Mouse (Mus musculus) cerebellum, postnatal 25 days (tissue): ENCODE data around the gene Fam196a.

ENCODE experiments used
- DNase-seq, 2 experiments: peaks; one replicate each; pipeline ENCODE4 v3.0.0; 2021; ENCODE audit warnings: mixed read lengths in 2 of 2

Gene Fam196a

DNA sequence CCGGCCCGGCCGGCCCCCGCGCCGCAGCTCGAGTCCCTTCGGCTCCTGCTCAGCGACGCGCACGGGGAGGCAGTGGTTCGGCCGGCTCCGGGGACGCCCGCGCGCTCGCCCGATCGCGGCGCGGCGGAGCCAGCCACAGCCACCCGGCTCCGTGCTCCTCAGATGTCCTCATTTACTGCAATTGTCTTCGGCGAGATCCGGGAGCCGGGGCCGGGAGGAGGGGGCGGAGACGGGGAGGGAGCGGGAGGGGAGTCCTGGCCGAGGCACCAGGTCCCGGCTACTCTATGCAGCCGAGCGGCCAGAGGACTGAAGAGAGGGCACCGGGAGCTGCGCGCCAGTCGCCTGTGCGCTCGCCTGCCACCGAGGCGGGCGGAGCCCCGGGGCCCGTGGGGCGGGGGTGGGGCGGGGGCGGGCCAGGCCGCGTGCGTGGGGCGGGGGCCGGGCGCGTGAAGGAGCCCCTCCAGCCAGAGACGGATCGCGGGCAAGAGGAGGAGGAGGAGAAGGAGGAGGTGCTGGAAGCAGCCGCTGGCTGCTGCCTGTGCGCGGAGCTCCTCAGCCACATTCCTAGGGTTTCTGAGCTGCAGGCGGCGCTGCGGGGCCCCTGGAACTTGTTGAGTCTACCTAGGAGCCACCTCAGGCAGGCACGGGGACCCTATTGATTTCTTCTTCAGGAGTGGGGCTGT lies at the start of gene Fam196a:
Gene Fam196a (minus strand): TSS at position 504 of the 683 bp plus-strand sequence.
- peak; percentile 27 to 46 for DNase-seq

DNA sequence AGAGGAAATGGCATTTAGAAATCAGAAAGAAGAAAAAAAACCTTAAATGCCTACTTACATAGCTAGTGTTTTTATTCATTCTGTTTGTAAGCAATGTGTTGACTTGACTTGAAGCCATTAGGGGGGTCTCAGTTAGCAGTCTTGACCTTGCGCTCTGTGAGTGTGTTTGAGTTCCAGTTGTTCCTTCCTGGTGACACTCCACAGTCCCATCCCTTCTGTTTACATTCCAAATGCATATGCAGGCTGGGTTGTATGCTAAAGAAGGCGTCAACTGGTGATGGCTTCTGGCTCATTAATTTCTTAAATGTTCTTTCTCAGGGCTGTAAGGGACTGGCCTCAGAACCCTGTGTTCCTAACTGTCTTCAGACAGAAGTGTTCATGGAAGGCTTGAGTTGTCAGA lies 23.4 kb upstream of the Fam196a start:
- no peak for DNase-seq

DNA sequence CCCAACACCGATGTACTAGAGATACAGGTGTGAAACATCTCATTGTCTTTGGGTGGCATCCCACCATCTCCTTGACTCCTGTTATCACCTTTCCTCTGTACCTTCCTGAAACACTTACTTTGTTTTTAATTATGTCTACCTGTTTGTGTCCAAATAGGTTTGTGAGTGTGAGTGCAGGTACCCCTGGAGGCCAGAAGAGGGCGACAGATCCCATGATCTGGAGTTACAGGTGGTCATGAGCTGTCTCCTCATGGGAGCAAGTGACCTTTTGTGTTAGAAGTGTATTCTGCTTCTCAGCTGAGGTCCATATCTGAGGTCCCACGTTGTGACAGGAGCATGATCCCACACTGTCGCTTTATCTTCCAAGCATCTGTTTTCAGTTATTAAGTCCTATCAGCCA lies 22.6 kb upstream of the Fam196a start:
- DNase-seq: no peak

DNA sequence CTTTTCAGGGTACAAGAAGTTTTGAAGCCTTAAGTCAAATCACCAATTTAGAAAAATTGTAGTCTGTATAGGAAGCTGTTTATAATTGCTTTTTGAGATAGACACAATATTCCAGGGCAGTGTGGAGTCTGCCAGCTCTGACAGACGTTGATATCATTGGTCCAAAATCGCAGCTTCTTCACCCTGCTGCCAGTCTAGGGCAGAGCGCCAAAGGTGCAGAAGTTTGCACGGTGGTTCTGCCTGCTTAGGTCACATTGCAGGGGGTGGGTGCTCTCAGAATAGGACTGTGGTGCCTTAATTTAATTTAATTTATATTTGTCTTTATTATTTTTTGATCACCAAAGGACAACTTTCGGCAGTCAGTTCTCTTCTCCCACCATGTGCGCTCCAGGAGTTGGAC lies 20.9 kb upstream of the Fam196a start:
- DNase-seq: peak in 1 of 2 experiments; percentile 22

DNA sequence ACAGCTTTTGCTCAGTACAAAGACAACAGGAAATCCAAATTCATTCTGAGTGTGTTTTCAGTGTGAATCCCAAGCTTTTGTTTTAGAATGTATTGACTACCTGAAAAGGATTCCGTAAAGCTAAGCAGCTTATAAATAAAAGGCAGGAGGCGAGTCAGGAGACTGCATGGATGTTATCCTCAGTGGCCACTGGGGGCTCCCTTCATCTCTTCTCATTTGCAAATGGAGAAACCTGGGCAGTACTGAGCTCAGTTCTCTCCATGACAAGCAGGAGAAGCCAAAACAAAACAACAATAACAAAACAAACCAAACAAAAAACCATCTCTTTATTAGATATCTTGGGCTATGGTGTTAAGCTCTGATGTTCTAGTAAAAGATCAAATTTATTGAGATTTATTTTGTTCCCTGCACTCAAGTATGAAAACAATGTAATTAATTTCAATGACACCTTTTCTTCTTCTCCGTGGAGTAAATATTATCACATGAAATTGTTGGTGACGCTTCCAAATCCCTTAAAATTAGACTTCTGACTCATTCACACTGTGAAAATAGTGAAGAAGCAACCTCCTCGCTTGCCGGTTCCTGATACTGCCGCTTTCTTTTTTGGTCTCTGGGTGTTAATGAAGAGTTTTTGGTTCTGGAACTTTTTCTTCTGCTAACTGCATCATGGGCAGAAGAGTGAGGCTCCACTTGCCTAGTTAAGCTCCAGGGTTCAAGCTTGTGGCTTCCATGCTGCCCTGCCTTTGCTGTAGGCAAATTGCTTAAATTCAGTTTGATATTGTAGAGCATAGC lies 7.9 kb upstream of the Fam196a start:
- DNase-seq: peak in 1 of 2 experiments; percentile 21

DNA sequence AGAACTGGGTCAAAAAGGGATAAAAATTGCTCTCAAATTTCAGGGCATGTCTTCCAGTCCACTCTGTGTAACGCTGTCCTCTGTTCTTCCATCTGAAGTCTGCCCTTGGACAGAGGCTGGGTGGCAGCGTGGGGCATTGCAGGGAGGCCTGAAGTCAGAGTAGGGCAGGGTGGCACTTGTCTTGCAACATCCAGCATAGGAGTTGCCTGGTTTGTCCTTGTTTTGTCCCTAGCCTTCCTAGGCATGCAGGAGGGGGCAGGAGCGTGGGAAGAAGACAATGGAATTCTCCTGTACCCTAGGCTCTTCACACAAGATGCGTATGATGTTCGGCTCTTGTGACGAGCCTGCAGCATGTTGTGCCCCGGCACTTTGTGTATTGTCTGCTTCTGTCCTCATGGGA lies 5.5 kb upstream of the Fam196a start:
- DNase-seq: no peak

DNA sequence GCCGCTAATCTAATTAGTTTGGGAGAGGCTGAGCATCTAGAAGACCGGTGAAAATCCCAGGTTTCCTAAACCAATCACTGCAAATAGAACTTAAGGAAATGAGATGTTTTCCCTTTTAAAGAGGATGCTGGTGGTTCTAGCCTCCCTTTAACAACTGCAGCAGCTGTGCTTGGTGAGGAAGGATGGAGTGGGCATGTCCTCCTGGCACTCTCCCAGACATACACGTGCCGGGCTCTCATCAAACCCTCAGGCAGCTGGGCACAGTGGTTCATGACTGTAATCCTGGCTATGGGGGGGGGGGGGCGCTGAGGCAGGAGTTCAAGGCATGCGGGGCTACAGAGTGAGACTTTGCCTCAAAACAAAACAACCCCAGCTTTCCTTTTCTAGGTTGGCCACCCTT lies 4.8 kb upstream of the Fam196a start:
- no peak for DNase-seq

DNA sequence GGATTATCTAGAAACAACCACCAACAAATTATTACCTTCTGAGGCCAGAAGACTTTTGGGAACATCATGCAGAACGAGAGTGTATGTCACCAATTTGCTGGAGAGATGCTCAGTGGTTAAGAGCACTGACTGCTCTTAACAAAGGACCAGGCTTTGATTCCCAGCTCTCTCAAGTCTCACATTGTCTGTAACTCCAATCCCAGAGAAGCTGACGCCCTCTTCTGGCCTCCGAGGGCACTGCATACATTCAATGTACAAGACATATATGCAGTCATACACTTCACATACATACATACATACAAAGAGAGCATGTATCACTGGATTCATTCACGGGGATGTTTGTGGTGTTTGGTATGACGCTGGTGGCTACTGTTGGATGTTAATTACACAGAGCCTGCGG lies 3.7 kb upstream of the Fam196a start:
- DNase-seq: no peak

DNA sequence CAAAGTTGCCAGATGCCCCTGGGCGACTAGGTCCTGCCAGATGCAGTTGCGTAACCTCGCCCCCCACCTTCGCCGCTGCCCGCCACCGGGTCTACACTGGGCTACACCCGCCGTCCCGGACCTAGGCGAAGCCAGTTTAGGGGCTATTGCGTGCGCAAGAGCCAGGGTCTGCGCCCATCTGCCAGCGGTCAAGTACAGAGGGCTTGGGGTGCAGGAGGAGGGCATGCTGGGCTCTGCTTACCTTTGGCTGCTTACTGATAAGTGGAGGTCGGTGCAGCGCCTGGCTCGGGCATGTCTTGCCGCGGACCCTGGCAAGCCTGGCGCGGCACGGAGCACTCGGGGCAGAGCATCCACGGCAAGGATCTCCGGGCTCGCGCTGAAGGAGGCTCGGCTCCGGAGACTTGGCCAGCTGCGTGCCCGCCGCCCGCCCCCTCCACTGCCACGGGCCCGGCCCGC lies 731 bp downstream of the Fam196a start:
- DNase-seq: peak; percentile 10 to 14

DNA sequence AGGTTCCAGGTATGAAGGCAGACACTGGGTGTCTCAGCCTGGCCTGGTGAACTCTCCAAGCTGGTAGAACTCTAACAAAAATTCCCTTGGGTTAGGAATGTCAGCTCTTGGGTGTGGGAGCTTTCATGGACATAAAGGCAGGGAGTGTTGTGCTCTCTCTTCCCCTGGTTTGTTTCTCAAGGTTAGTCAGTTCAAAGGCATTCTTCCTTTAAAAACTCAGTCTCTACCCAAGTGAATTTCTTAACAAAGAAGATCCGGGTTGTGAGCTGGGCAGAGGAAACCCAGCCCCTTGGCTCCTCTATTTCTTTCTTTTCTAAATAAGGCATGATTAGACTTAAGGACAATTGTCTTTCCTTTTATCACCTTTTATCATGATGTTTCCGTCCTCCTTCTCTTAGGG lies 6.3 kb downstream of the Fam196a start:
- no peak for DNase-seq

DNA sequence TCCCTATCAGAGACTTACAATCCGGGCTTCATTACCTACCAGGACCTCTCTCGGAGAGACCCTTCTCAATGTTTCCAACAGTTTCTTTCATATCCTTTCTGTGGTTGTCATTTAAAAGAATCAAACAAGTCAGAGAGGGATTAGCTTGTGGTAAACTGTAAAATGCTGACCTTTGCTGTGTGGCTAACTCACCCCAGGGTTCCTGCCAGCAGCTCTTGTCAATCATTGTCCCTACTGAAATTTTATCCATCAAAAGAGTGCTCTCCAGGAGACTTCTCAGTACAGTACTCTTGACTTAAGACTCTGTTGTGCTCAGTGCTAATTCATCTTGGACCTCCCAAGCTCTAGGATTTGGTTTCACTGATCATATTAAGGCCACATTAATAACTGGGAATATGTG lies 36.2 kb downstream of the Fam196a start:
- no peak for DNase-seq

DNA sequence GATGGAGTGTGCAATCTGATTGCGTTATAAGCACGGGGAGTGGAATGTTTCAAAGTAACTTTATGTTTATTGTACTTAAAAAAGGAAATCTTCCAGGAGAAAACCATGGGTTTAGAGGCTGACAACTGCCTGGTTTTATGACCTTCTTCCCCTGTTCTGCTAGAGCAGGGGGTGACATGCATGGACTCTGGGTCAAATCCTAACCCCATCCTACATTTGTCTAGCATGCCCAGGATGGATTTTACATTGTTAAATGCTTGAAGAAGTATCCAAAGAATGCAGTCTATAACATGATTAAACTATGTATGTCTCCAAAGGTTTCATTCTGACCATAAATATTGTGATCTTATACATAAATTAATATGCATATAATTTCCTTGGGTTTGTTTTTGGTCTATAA lies 38.8 kb downstream of the Fam196a start:
- no peak for DNase-seq

DNA sequence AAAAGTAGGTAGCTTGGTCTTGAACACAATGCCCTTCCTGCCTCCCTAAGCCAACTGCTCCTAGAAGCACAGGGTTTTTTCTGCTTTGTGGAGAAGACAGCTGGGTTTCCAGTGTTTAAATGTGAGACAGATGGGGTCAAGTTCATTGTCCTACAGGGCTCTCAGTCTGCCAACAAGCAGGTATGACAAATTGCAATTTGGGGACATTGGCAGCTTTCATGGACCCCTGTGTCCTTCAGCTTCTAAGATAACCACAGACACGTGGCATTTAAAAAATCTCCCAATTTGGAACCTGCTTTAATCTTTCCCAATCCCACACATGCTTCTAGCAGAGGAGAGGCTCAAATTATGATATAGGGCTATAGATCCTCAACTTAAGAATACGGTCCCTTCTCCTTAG lies 43.6 kb downstream of the Fam196a start:
- DNase-seq: no peak

DNA sequence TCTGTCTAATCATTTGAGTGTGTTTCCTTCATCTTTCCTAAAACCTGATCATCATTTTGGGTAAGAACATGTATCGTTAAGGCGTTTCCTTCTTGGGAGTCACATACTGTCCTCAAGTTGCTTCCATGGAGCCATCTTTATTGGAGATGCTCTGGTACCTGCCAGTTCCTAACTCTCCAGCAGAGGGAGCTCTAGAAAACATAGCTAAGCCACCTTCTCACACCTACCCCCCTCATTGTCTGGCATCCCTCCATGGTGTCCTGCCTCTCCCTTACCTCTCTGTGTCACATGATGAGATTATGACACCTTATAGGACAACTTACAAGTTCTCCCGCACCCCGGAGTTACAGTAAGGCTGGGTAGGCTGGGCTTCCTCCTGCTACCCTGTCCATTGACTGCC lies 45.3 kb downstream of the Fam196a start:
- DNase-seq: peak in 1 of 2 experiments; percentile 14

DNA sequence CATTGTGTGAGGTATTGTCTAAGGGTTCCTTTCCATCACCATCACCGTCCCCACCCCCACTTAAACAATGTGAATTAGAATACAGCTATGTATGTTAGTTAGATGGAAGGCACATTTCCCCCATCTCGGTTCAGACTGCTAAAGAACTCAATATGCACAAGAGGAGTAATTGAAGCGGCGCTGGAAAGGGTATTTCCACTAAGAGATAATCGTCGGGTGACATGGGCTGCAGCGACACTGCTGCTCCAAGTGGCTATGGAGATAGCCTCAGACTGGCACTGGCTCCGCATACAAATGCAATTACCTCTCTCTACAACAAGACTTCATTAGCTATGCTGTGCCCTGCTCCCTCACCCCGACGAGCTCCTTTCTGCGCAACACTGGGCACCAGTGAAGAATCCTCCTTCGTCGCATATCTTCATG lies 45.8 kb downstream of the Fam196a start:
- no peak for DNase-seq

DNA sequence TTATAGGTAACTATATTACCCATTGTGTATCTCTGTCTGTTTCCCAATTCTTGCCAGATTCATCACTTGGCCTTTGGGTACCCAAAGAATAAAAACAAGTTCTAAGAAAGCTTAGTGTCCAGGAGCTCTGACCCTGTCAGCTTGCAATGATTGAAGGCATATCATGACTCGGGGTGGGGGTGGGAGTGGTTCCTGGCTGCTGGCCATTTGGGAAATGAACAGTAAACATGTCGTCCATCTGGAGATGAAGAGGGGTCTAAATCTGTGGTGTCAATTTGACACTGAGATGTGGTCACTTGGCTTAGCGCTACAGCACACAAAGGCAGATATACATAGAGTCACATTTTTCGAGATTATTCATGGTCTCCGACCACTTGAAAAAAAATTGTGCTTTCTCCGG lies 54.7 kb downstream of the Fam196a start:
- DNase-seq: no peak

DNA sequence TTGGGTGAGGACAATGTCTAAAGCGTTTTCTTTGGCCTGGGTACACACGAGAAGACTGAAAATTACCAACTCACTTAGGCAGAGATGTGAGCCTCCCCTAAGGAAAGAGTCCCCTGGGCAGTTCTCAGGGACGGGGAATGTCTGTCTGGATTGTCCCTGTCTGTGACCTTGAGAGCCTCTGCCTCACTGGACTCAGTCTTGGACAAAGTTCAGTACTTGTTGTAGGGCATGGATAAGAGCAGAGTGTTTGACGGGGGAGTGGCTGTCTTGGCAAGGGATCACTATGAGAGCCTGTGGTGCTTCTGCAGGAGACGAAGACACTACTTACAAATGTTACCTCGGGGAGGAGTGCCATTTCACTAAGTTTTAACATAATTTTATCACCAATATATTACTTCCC lies 57.8 kb downstream of the Fam196a start:
- DNase-seq: no peak

DNA sequence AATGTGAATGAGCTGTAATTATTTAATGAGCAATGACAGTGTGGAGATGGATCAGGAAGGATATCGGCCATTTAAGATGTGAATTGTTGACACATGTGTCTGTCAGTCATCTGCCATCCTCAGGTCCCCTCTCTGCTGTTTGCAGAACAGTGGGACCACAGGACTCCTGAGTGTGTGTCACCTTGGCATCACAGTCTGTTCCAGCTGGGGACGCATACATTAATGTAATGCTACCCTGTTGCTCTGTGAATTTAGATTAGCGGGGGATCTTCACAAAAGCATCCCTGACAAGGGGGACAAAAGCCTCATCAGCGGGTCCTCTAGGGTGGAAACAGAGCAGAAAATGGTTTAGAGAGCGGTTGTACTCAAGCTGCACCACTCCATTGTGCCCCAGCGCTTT lies 59.2 kb downstream of the Fam196a start:
- no peak for DNase-seq

DNA sequence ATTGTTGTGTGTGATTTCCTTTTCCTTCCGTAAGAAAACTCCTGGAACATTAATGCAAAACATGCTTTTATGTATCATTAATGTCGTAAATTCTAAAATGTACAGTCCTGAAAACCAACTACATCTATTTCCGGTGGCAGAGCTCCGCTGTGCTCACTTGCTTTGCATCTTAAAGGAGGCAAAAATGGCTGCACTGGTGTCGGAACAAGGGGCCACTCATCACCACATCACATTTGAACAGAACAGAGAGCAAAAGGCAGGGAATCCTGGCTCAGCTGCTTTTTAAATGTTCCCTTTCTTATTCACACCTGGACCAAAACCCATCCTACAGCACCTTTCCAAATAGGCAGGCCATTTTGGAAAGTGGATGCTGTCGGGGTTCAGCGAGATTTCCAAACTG lies 65.2 kb downstream of the Fam196a start:
- no peak for DNase-seq

DNA sequence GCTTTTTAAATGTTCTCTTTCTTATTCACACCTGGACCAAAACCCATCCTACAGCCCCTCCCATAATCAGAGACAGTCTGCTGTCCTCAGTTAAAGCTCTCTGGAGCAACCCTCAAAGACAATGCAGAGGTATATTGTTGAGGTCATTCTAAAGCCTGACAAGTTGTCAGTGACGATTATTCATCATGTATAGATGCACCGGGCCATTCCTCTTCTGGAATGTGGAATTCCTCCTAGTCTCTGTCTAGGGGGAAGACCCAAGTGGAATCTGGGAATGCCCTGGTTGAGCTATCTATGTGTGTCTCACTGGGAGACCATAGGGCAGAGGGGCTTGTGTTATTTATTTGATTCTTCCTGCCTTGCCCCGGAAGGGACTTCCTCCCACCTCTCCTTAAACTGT lies 65.7 kb downstream of the Fam196a start:
- DNase-seq: no peak

DNA sequence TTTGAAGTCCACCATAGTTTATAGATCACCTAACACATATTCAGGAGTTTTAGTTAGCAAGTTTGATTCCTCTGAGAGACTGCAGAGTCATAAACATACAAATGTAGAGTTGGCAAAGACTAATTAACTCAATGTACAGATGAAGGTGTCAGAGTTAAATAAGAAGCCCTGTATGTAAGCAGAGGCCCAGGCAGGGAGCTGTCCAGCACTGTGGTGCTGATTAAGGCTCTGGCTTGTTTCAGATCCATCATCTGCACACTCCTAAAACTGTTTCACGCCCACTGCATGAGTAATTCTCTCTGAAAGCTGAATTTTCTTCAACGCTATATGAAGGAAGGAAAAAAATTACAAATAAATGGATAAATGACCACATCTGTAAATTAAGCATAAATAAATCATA lies 74.1 kb downstream of the Fam196a start:
- DNase-seq: peak in 1 of 2 experiments; percentile 5

DNA sequence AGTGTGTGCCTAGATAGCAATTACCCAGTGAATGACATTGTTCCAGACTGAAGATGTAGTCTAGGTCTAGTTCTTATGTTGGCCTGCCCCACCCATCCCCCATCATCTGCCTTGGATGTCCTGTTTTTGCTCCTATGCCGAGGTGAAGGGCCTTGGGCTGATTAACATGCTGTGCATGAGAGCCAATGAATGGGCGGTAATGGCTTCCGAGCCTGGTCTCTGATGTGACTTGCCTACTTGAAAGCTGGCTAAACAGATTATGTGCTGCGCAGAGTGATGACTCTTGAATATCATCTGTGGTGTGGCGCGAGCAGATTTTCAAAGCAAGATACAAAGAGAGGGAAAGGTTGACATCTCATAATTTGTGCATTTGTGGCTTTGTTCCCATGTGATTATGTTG lies 76.2 kb downstream of the Fam196a start:
- DNase-seq: no peak

DNA sequence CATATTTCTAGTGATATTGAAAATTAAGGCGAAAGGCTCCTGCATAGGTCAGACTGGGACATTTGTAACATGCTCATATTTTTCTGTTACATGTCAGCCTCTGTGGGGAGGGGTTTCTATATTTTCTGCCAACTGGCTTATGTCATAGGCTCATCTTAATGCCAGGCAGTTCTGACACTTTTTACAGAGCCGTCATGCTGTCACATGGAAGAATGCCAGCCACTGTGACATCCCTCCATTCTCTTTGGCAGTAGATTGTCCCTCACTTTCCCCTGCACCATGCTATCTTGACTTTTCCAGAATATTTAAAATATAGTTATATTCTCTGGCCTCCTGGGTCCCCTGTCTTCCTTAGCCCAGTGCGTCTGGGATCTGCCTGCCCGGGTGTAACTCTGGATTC lies 95.5 kb downstream of the Fam196a start:
- peak in 1 of 2 experiments; percentile 9 for DNase-seq

DNA sequence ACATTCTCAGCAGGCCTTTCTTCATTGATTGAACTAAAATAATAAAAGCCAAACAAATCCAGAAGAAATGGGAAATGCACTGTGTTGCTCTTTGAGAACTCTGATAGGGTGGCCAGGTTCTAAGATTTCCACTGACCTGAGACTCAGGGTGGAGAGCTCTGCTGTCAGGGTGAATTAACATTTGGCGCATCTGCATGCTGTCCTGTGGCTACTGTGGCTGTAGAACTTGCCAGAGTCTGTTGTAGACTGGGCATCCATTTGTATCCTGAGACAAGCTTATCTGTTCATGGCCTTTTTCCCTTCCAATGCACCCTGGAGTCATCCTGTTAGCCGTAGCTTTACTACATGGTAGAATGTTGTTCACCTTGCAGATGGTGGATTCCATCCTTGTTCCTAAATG lies 98.2 kb downstream of the Fam196a start:
- no peak for DNase-seq
